Mouse (Mus musculus) cerebellum, adult 2 months (tissue): ENCODE measurements around the gene Gclc.
A peak's percentile ranks its signal among the peaks of the same experiment; 100 is the strongest.

ENCODE experiments used
- CTCF ChIP-seq: fragments of 200-500 bp; IDR thresholded peaks from 2 replicates; pipeline ENCODE4 v1.5.1; 2011; ENCODE audit warnings: low read depth, mild to moderate bottlenecking, control low read depth, low read length, moderate library complexity, borderline replicate concordance; ENCODE audit not compliant: insufficient read depth
- POLR2A ChIP-seq: fragments of 200-500 bp; IDR thresholded peaks from 2 replicates; pipeline ENCODE4 v1.6.1; 2011; ENCODE audit warnings: low read length, control low read depth, borderline replicate concordance; ENCODE audit not compliant: insufficient read depth

GRCm38 (mm10) chr9:77754728-77755402 lies 530 bp downstream of the Gclc start:
- TF ChIP-seq POLR2A (no peak), CTCF (peak; percentile 20; the same call in 1 of the 2 replicates)
